Mouse (Mus musculus): ENCODE data around the gene Rab6a. TPM values are rescaled to one million over a fixed set of nuclear protein-coding genes. Genes with fewer than 3 reads are reported as not detected.

The Rab6a gene
- polyA plus RNA-seq, 1 experiment from 2014 or later, result 122 TPM

- Histone ChIP-seq H3K9me3 (replicated peaks) (no peaks in the 10 kb centered on the region), H3K27me3 (replicated peaks) (no peaks in the 10 kb centered on the region), H3K4me1 (replicated peaks) (peaks cover 12% of the 10 kb centered on the region), H3K4me3 (peak overlapping the region; percentile 11; the same call in 1 of the 2 replicates), H3K36me3 (no peaks in the 10 kb centered on the region), H3K4me2 (peak overlapping the region; percentile 55), H3K9ac (no peak overlapping the region), H3K27ac (ENCODE audit: poor library complexity, severe bottlenecking) (no peak overlapping the region)
- 32% methylated on average over 18 of the region's 18 CpGs for WGBS
- no peak for ATAC-seq (ENCODE audit: insufficient number of reproducible peaks, low FRiP score)
Observed at GRCm38 (mm10) chr7:100658093-100658578, 50.9 kb downstream of the Rab6a start.

GRCm38 (mm10) chr7:100661264-100661663, 54.1 kb downstream of the Rab6a start:
- Histone ChIP-seq H3K36me3 (no peaks in the 10 kb centered on the region), H3K9me3 (replicated peaks) (no peaks in the 10 kb centered on the region), H3K27me3 (replicated peaks) (no peaks in the 10 kb centered on the region), H3K27ac (ENCODE audit: poor library complexity, severe bottlenecking) (no peak overlapping the region), H3K4me2 (no peak overlapping the region), H3K4me1 (replicated peaks) (peaks cover 22% of the 10 kb centered on the region), H3K4me3 (no peak overlapping the region), H3K9ac (no peak overlapping the region)
- ATAC-seq (ENCODE audit: insufficient number of reproducible peaks, low FRiP score), result no peak
- 83% methylated on average over 7 of the region's 7 CpGs for WGBS

- Histone ChIP-seq H3K4me3 (no peak within 1 kb of the TSS), H3K36me3 (no peaks in the 10 kb centered on the region), H3K9me3 (replicated peaks) (no peaks in the 10 kb centered on the region), H3K4me1 (replicated peaks) (peaks cover 22% of the 10 kb centered on the region), H3K27me3 (replicated peaks) (no peaks in the 10 kb centered on the region), H3K27ac (ENCODE audit: poor library complexity, severe bottlenecking) (no peak within 1 kb of the TSS), H3K4me2 (peak within 1 kb of the TSS; percentile 49), H3K9ac (no peak within 1 kb of the TSS)
- no peak for ATAC-seq (ENCODE audit: insufficient number of reproducible peaks, low FRiP score)
- WGBS, result 68% methylated on average over 8 of the region's 8 CpGs
Observed at GRCm38 (mm10) chr7:100662231-100662630, 55.0 kb downstream of the Rab6a start, which contains the start of gene Plekhb1. Gene Plekhb1 (minus strand): TSS chr7:100662414.

GRCm38 (mm10) chr7:100663190-100663589, 56.0 kb downstream of the Rab6a start:
- H3K4me2 ChIP-seq, result peak overlapping the region; percentile 49
- ATAC-seq (ENCODE audit: insufficient number of reproducible peaks, low FRiP score), result peak; percentile 82; the same call in 1 of the 2 replicates
- no peak overlapping the region for H3K9ac ChIP-seq
- H3K36me3 ChIP-seq, result no peaks in the 10 kb centered on the region
- no peak overlapping the region for H3K27ac ChIP-seq (ENCODE audit: poor library complexity, severe bottlenecking)
- peaks cover 20% of the 10 kb centered on the region for H3K4me1 ChIP-seq (replicated peaks)
- 2% methylated on average over 13 of the region's 13 CpGs for WGBS
- H3K27me3 ChIP-seq (replicated peaks), result no peaks in the 10 kb centered on the region
- no peaks in the 10 kb centered on the region for H3K9me3 ChIP-seq (replicated peaks)
- 0 out of 2 replicates have a peak overlapping the region, but pooled peaks have one; percentile 3 for H3K4me3 ChIP-seq

- H3K36me3 ChIP-seq, result no peaks in the 10 kb centered on the region
- H3K27ac ChIP-seq (ENCODE audit: poor library complexity, severe bottlenecking), result no peak overlapping the region
- peaks cover 14% of the 10 kb centered on the region for H3K4me1 ChIP-seq (replicated peaks)
- no peaks in the 10 kb centered on the region for H3K27me3 ChIP-seq (replicated peaks)
- H3K9me3 ChIP-seq (replicated peaks), result no peaks in the 10 kb centered on the region
- H3K4me2 ChIP-seq, result peak overlapping the region; percentile 49
- no peak; the same call in 1 of the 2 replicates for ATAC-seq (ENCODE audit: insufficient number of reproducible peaks, low FRiP score)
- 0 out of 2 replicates have a peak overlapping the region, but pooled peaks have one; percentile 3 for H3K4me3 ChIP-seq
- H3K9ac ChIP-seq, result no peak overlapping the region
- 53% methylated on average over 11 of the region's 11 CpGs for WGBS
Observed at GRCm38 (mm10) chr7:100663729-100664304, 56.6 kb downstream of the Rab6a start.

GRCm38 (mm10) chr7:100670646-100671045, 63.4 kb downstream of the Rab6a start:
- no peak overlapping the region for H3K9ac ChIP-seq
- ATAC-seq (ENCODE audit: insufficient number of reproducible peaks, low FRiP score), result no peak
- 81% methylated on average over 5 of the region's 5 CpGs for WGBS

GRCm38 (mm10) chr7:100673452-100673851, 66.2 kb downstream of the Rab6a start:
- no peak overlapping the region for H3K27ac ChIP-seq (ENCODE audit: poor library complexity, severe bottlenecking)
- H3K9ac ChIP-seq, result no peak overlapping the region
- WGBS, result 69% methylated on average over 7 of the region's 7 CpGs
- no peak for ATAC-seq (ENCODE audit: insufficient number of reproducible peaks, low FRiP score)
- no peaks in the 10 kb centered on the region for H3K36me3 ChIP-seq
- no peak overlapping the region for H3K4me2 ChIP-seq
- H3K4me1 ChIP-seq (replicated peaks), result peaks cover 4% of the 10 kb centered on the region; the same call in 1 of the 2 replicates
- no peaks in the 10 kb centered on the region for H3K9me3 ChIP-seq (replicated peaks)
- H3K4me3 ChIP-seq, result no peak overlapping the region
- 0 out of 2 replicates have a peak, but pooled peaks cover 3% of the 10 kb centered on the region for H3K27me3 ChIP-seq (replicated peaks)

More at GRCm38 (mm10) chr7:100670646-100671045, 63.4 kb downstream of the Rab6a start:
- Histone ChIP-seq H3K4me2 (no peak overlapping the region), H3K36me3 (no peaks in the 10 kb centered on the region), H3K9me3 (replicated peaks) (no peaks in the 10 kb centered on the region), H3K4me1 (replicated peaks) (peaks cover 4% of the 10 kb centered on the region; the same call in 1 of the 2 replicates), H3K4me3 (no peak overlapping the region), H3K27me3 (replicated peaks) (0 out of 2 replicates have a peak, but pooled peaks cover 3% of the 10 kb centered on the region), H3K27ac (ENCODE audit: poor library complexity, severe bottlenecking) (no peak overlapping the region)

- no peak overlapping the region for H3K4me3 ChIP-seq
- no peaks in the 10 kb centered on the region for H3K9me3 ChIP-seq (replicated peaks)
- peaks cover 4% of the 10 kb centered on the region; the same call in 1 of the 2 replicates for H3K4me1 ChIP-seq (replicated peaks)
- no peak for ATAC-seq (ENCODE audit: insufficient number of reproducible peaks, low FRiP score)
- H3K4me2 ChIP-seq, result no peak overlapping the region
- no peaks in the 10 kb centered on the region for H3K36me3 ChIP-seq
- no peak overlapping the region for H3K9ac ChIP-seq
- 58% methylated on average over 2 of the region's 2 CpGs for WGBS
- H3K27me3 ChIP-seq (replicated peaks), result 0 out of 2 replicates have a peak, but pooled peaks cover 7% of the 10 kb centered on the region
- no peak overlapping the region for H3K27ac ChIP-seq (ENCODE audit: poor library complexity, severe bottlenecking)
Observed at GRCm38 (mm10) chr7:100674941-100675340, 67.7 kb downstream of the Rab6a start.

GRCm38 (mm10) chr7:100678052-100678451, 70.8 kb downstream of the Rab6a start:
- no peak overlapping the region for H3K27ac ChIP-seq (ENCODE audit: poor library complexity, severe bottlenecking)
- ATAC-seq (ENCODE audit: insufficient number of reproducible peaks, low FRiP score), result no peak
- 75% methylated on average over 5 of the region's 5 CpGs for WGBS
- H3K4me3 ChIP-seq, result no peak overlapping the region
- no peak overlapping the region for H3K9ac ChIP-seq
- no peak overlapping the region for H3K4me2 ChIP-seq
- H3K9me3 ChIP-seq (replicated peaks), result no peaks in the 10 kb centered on the region
- 0 out of 2 replicates have a peak, but pooled peaks cover 3% of the 10 kb centered on the region for H3K27me3 ChIP-seq (replicated peaks)
- no peaks in the 10 kb centered on the region for H3K36me3 ChIP-seq
- H3K4me1 ChIP-seq (replicated peaks), result peaks cover 4% of the 10 kb centered on the region; the same call in 1 of the 2 replicates

- Histone ChIP-seq H3K27me3 (replicated peaks) (0 out of 2 replicates have a peak, but pooled peaks cover 3% of the 10 kb centered on the region), H3K27ac (ENCODE audit: poor library complexity, severe bottlenecking) (no peak overlapping the region), H3K36me3 (no peaks in the 10 kb centered on the region), H3K4me1 (replicated peaks) (peaks cover 4% of the 10 kb centered on the region; the same call in 1 of the 2 replicates), H3K9me3 (replicated peaks) (no peaks in the 10 kb centered on the region), H3K4me3 (no peak overlapping the region), H3K9ac (no peak overlapping the region), H3K4me2 (no peak overlapping the region)
- 67% methylated on average over 15 of the region's 15 CpGs for WGBS
- no peak for ATAC-seq (ENCODE audit: insufficient number of reproducible peaks, low FRiP score)
Observed at GRCm38 (mm10) chr7:100678948-100679880, 72.0 kb downstream of the Rab6a start.

GRCm38 (mm10) chr7:100681132-100681531, 73.9 kb downstream of the Rab6a start:
- Histone ChIP-seq H3K27ac (ENCODE audit: poor library complexity, severe bottlenecking) (no peak overlapping the region), H3K4me3 (no peak overlapping the region), H3K9ac (no peak overlapping the region), H3K4me2 (no peak overlapping the region), H3K36me3 (no peaks in the 10 kb centered on the region), H3K9me3 (replicated peaks) (no peaks in the 10 kb centered on the region), H3K27me3 (replicated peaks) (0 out of 2 replicates have a peak, but pooled peaks cover 3% of the 10 kb centered on the region), H3K4me1 (replicated peaks) (no peaks in the 10 kb centered on the region)
- WGBS, result 51% methylated on average over 5 of the region's 5 CpGs
- ATAC-seq (ENCODE audit: insufficient number of reproducible peaks, low FRiP score), result no peak
